Mouse (Mus musculus) midbrain, embryonic 11.5 days (tissue): Measurements from ENCODE around the gene Gm4952. TPM values are rescaled to one million over a fixed set of nuclear protein-coding genes. Genes with fewer than 3 reads are reported as not detected.

Experiments used
- polyA plus RNA-seq: library from polyadenylated mRNA; unstranded; fragments of >200 nt; fragmentation: Nextera tagmentation; extraction: Ambion mirVana; gene quantifications from 2 replicates; pipeline ENCODE4 v1.2.1, GENCODE M21; 2014

Gm4952 gene
- polyA plus RNA-seq, 1 experiment from 2014 or later: not detected

Other genes starting within 250 kb of the Gm4952 start
- gene Olfr1440, start 212.7 kb upstream of the Gm4952 start, polyA plus RNA-seq: not detected in 2 replicates
- not detected in 2 replicates for gene Olfr1441, start 182.5 kb upstream of the Gm4952 start, polyA plus RNA-seq
- not detected in 2 replicates for gene Pfpl, start 172.1 kb upstream of the Gm4952 start, polyA plus RNA-seq
- gene Mpeg1, start 139.2 kb upstream of the Gm4952 start, polyA plus RNA-seq: 0.90 and 1.1 TPM in 2 replicates
- 62.0 and 64.3 TPM in 2 replicates for gene Dtx4, start 98.5 kb upstream of the Gm4952 start, polyA plus RNA-seq
- gene Fam111a, start 54.2 kb upstream of the Gm4952 start, polyA plus RNA-seq: 27.4 and 31.1 TPM in 2 replicates
- gene Glyat, start 33.3 kb downstream of the Gm4952 start, polyA plus RNA-seq: not detected in 2 replicates
- not detected in 2 replicates for gene Olfr1442, start 70.5 kb downstream of the Gm4952 start, polyA plus RNA-seq
- not detected in 2 replicates for gene Olfr1443, start 78.1 kb downstream of the Gm4952 start, polyA plus RNA-seq
- gene Keg1, start 95.8 kb downstream of the Gm4952 start, polyA plus RNA-seq: not detected in 2 replicates
- 0.36 and 0.91 TPM in 2 replicates for gene Cntf, start 165.7 kb downstream of the Gm4952 start, polyA plus RNA-seq
- gene Zfp91, start 196.2 kb downstream of the Gm4952 start, polyA plus RNA-seq: 13.1 and 13.2 TPM in 2 replicates
- 0.92 and 1.2 TPM in 2 replicates for gene Lpxn, start 196.2 kb downstream of the Gm4952 start, polyA plus RNA-seq
- not detected in 2 replicates for gene Gm5244, start 246.7 kb downstream of the Gm4952 start, polyA plus RNA-seq